Mouse (Mus musculus) midbrain, embryonic 11.5 days (tissue): ENCODE results near the gene Lrrtm3. TPM values are rescaled to one million over a fixed set of nuclear protein-coding genes. Genes with fewer than 3 reads are reported as not detected.
A peak's percentile ranks its signal among the peaks of the same experiment; 100 is the strongest.

Source experiments
- ATAC-seq: fragments of 200-750 bp; cut with Nextera tagmentation; 2 replicates; pipeline ENCODE4 v1.8.0; 2017; ENCODE audit warnings: moderate TSS enrichment, moderate library complexity; ENCODE audit not compliant: low FRiP score
- DNase-seq: peaks from one replicate; pipeline ENCODE4 v3.0.0; 2015; ENCODE audit warnings: low spot score; ENCODE audit errors: missing footprints
- H3K27ac ChIP-seq: fragments of 300-500 bp; sonication (generic); 2 replicates; pipeline ENCODE4 v1.5.1; 2014; ENCODE audit warnings: low read depth, low read length
- H3K27me3 ChIP-seq: fragments of 300-500 bp; sonication (generic); 2 replicates; pipeline ENCODE4 v1.6.1; 2014; ENCODE audit warnings: mild to moderate bottlenecking, low read length, moderate library complexity, mixed read lengths; ENCODE audit not compliant: control insufficient read depth, insufficient read depth
- H3K36me3 ChIP-seq: fragments of 300-500 bp; sonication (generic); 2 replicates; pipeline ENCODE4 v1.6.1; 2014; ENCODE audit warnings: mild to moderate bottlenecking, low read length, moderate library complexity, mixed read lengths; ENCODE audit not compliant: control insufficient read depth, insufficient read depth
- H3K4me1 ChIP-seq: fragments of 300-500 bp; sonication (generic); 2 replicates; pipeline ENCODE4 v1.6.1; 2014; ENCODE audit warnings: low read length; ENCODE audit not compliant: control insufficient read depth, insufficient read depth
- H3K4me2 ChIP-seq: fragments of 300-500 bp; sonication (generic); 2 replicates; pipeline ENCODE4 v1.6.1; 2014; ENCODE audit warnings: mild to moderate bottlenecking, moderate library complexity
- H3K4me3 ChIP-seq: fragments of 300-500 bp; sonication (generic); 2 replicates; pipeline ENCODE4 v1.5.1; 2014; ENCODE audit warnings: low read depth, low read length
- H3K9ac ChIP-seq: fragments of 300-500 bp; sonication (generic); 2 replicates; pipeline ENCODE4 v1.6.1; 2014; ENCODE audit warnings: low read length
- H3K9me3 ChIP-seq: fragments of 300-500 bp; sonication (generic); 2 replicates; pipeline ENCODE4 v1.6.1; 2016; ENCODE audit warnings: low read length; ENCODE audit not compliant: control insufficient read depth
- WGBS: fragments of 180-500 bp; shearing (Covaris S2); extraction: QIAGEN DNeasy Blood & Tissue Kit; methylation state at CpG from one replicate; pipeline ENCODE4 v1.1.7; 2014; 5-methylcytosine and 5-hydroxymethylcytosine counted together
- polyA plus RNA-seq: library from polyadenylated mRNA; unstranded; fragments of >200 nt; fragmentation: Nextera tagmentation; extraction: Ambion mirVana; gene quantifications from 2 replicates; pipeline ENCODE4 v1.2.1, GENCODE M21; 2014

Gene Lrrtm3
- polyA plus RNA-seq, 1 experiment from 2014 or later, result 2.6 TPM

DNA sequence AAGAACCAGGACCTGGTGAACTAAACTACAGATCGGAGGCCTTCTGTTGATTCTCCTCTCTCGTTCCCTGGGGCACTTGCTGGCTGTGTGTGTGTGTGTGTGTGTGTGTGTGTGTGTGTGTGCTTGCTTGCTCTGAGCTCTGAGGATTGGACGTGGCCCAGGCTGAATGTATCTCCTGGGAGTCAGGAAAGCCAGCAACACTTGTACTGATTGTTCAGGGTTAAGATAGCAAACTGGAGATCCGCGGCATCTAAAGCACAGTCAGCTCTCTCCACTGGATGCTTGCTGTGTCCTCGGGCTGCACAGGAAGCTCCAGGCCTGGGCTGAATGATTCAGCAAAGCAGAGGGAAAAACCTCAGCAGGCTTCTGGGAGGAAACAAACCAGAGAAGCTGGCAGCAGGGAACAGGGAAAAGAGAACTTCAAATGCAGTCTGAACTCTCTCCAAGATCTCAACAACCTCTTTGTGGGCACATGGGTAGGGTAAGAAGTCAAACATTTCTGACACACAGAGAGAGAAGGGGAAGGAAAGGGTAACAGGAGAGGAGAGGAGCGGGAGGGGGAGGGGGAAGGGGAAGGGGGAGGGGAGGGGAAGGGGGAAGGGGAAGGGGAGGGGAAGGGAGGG, 135.7 kb downstream of the Lrrtm3 start:
- Histone ChIP-seq H3K4me3 (no peak overlapping the region), H3K27ac (no peak overlapping the region), H3K27me3 (no peaks in the 10 kb centered on the region), H3K36me3 (no peaks in the 10 kb centered on the region), H3K4me1 (no peaks in the 10 kb centered on the region), H3K4me2 (no peak overlapping the region), H3K9ac (no peak overlapping the region), H3K9me3 (no peaks in the 10 kb centered on the region)
- ATAC-seq (peak; percentile 42; the same call in 1 of the 2 replicates), DNase-seq (peak; percentile 83)
- 27% methylated on average over 6 of the region's 7 CpGs for WGBS

DNA sequence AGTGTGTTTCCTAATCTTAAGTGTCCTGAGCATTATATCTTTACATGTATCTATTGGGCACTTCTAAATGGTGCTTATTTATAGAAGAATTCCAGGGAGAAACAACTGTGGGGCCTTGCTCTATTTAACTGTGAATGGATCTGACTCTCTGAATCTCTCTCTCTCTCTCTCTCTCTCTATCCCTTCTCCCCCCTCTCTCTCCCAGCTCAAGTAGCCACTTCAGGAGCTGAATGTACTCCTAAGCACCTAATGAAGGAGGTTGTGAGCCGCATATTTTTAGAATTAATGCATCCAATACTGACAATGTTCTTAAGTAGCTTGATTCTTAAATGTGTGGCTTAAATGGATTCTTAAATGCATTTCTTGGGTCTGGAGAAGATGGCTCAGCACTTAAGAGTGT, 138.6 kb downstream of the Lrrtm3 start:
- no peaks in the 10 kb centered on the region for H3K9me3 ChIP-seq
- no peaks in the 10 kb centered on the region for H3K4me1 ChIP-seq
- DNase-seq (no peak), ATAC-seq (no peak)
- no peak overlapping the region for H3K27ac ChIP-seq
- H3K4me3 ChIP-seq, result no peak overlapping the region
- no peaks in the 10 kb centered on the region for H3K27me3 ChIP-seq
- no peaks in the 10 kb centered on the region for H3K36me3 ChIP-seq
- H3K9ac ChIP-seq, result no peak overlapping the region
- no peak overlapping the region for H3K4me2 ChIP-seq
- 96% methylated on average over 1 of the region's 1 CpGs for WGBS

DNA sequence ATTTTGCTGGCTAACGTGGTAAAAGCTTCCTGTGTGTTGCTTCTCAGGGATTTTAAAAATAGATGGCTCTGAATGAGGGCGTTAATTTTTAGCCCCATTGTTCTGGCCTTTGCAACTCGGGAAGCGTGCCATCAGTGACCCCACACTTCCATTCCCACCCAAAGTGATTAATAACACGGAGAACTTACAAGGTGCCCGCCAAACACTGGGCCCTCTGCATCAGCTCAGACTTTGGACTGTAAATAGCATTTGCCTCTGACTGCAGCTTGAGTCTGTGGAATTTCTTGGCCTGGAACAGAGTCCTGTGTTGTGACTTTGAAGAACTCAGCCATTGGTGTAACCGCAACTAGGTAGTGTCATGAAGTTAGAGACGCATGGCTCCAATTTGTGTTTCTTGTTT, 139.2 kb downstream of the Lrrtm3 start:
- ATAC-seq (no peak), DNase-seq (no peak)
- H3K4me2 ChIP-seq, result no peak overlapping the region
- 78% methylated on average over 8 of the region's 8 CpGs for WGBS
- no peak overlapping the region for H3K9ac ChIP-seq
- no peaks in the 10 kb centered on the region for H3K9me3 ChIP-seq
- no peak overlapping the region for H3K4me3 ChIP-seq
- H3K4me1 ChIP-seq, result no peaks in the 10 kb centered on the region
- no peaks in the 10 kb centered on the region for H3K27me3 ChIP-seq
- H3K36me3 ChIP-seq, result no peaks in the 10 kb centered on the region
- H3K27ac ChIP-seq, result no peak overlapping the region

DNA sequence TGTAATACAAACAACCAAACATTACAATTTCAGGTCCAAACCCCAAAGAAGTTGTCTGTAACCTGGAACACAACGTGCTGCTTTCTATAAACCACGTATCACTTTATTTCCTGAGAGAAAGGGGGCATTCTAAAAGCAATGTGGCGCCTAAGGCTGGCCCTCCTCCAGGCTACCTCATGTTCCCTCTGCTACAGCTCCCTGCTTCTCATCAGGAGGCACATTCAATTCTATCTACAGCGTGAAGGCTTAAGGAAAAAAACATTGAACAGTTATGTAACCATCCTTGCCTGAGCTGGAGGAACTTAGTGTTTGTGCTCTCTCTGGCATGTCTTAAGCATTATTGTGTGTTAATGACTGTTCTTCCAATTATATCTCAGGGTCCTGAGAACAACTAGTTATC, 142.8 kb downstream of the Lrrtm3 start:
- WGBS, result 71% methylated on average over 4 of the region's 4 CpGs
- ATAC-seq, result no peak

DNA sequence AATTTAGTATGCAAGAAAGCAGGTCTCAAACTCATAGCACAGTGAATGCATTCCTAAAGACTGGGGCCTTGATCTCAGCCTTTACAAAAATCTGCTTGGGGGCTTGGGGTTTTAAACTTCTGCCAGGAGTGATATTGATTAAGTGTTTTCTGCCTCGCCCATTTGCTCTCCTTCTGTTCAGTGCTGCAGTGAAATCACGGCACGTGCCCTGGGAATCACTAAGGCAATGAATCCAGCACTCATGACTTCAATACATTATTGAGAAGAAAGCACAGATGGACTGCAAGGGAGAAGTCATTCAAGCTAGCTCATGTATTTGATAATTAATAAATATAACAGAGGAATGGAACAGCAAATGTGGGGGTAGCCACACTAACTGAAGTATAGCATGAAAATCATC, 144.5 kb downstream of the Lrrtm3 start:
- Histone ChIP-seq H3K4me1 (no peaks in the 10 kb centered on the region), H3K9ac (no peak overlapping the region), H3K9me3 (no peaks in the 10 kb centered on the region), H3K27me3 (no peaks in the 10 kb centered on the region), H3K27ac (no peak overlapping the region), H3K36me3 (no peaks in the 10 kb centered on the region), H3K4me3 (no peak overlapping the region), H3K4me2 (no peak overlapping the region)
- no peak for DNase-seq
- WGBS, result 74% methylated on average over 3 of the region's 3 CpGs
- no peak for ATAC-seq

More for the DNA sequence above, 142.8 kb downstream of the Lrrtm3 start:
- Histone ChIP-seq H3K36me3 (no peaks in the 10 kb centered on the region), H3K4me3 (no peak overlapping the region), H3K4me2 (no peak overlapping the region), H3K27me3 (no peaks in the 10 kb centered on the region), H3K9me3 (no peaks in the 10 kb centered on the region), H3K27ac (no peak overlapping the region), H3K4me1 (no peaks in the 10 kb centered on the region), H3K9ac (no peak overlapping the region)
- DNase-seq, result no peak

DNA sequence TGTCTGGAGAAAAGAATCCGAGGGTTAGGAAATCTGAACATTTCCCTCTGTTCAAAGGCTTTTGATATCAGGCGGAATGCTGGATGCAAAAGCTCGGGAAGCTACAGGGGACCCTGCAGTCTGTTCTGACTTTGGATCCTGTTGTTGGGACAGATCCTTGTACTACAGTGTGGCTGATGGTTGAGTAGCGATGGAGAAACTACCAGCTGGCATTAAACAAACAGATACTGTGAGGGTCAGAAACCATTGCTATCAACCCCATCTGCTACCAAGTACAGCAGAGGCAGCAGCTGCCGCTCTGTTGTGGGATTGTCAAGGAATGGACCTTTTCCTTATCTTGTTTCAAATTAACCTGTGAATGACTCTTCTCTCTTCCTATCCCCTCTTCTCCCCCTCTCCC, 156.1 kb downstream of the Lrrtm3 start:
- Histone ChIP-seq H3K9me3 (no peaks in the 10 kb centered on the region), H3K36me3 (no peaks in the 10 kb centered on the region), H3K4me1 (no peaks in the 10 kb centered on the region), H3K4me3 (no peak overlapping the region), H3K9ac (no peak overlapping the region), H3K27ac (no peak overlapping the region), H3K4me2 (no peak overlapping the region), H3K27me3 (no peaks in the 10 kb centered on the region)
- 83% methylated on average over 5 of the region's 5 CpGs for WGBS
- ATAC-seq (no peak), DNase-seq (no peak)

DNA sequence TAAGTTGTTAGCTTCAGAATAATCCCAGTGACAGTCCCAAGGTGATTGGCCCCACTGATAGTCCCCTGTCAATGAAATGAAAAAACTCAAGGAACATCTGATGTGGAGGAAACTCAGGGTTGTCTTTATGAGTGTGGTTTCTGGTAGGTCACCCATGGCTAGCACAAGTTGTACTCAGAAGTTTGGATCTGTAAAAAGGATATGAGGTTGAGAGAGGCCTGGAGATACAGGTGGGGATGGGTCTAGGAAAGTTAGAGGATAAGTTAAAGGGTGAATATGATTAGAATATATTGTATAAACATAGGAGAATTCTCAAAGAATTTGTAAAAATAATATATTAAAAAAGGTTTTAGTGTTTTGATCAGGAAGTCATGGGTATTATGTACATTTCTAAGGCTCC, 162.7 kb downstream of the Lrrtm3 start, which contains the start of gene Gm10118:
Gm10118 (minus strand) TSS at position 101 of the 400 bp plus-strand sequence.
- ATAC-seq (no peak), DNase-seq (no peak)
- Histone ChIP-seq H3K9me3 (no peaks in the 10 kb centered on the region), H3K27ac (no peak within 1 kb of the TSS), H3K4me3 (no peak within 1 kb of the TSS), H3K9ac (no peak within 1 kb of the TSS), H3K4me1 (no peaks in the 10 kb centered on the region), H3K27me3 (no peaks in the 10 kb centered on the region), H3K36me3 (no peaks in the 10 kb centered on the region), H3K4me2 (no peak within 1 kb of the TSS)

DNA sequence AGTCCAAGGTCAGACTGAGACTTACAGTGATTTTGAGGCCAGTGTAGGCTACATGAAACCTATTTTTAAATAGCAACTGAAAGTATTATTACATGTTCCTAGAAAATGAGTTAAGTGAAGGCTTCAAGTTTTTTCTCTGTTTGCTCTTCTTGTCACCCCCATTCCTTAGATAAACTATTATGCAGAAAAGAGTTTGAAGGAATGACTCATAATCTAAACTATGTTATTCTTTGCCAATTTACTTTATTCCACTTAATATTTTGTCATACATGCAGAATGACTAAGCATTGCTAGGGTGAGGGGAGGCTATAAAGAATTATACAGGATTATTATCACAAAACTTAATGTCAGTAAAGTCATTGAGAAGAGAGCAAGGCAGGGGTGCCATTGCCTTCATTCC, 181.2 kb downstream of the Lrrtm3 start:
- Histone ChIP-seq H3K4me1 (no peaks in the 10 kb centered on the region), H3K36me3 (no peaks in the 10 kb centered on the region), H3K9ac (no peak overlapping the region), H3K4me3 (no peak overlapping the region), H3K27ac (no peak overlapping the region), H3K9me3 (no peaks in the 10 kb centered on the region), H3K4me2 (no peak overlapping the region), H3K27me3 (no peaks in the 10 kb centered on the region)
- ATAC-seq, result no peak
- no peak for DNase-seq

DNA sequence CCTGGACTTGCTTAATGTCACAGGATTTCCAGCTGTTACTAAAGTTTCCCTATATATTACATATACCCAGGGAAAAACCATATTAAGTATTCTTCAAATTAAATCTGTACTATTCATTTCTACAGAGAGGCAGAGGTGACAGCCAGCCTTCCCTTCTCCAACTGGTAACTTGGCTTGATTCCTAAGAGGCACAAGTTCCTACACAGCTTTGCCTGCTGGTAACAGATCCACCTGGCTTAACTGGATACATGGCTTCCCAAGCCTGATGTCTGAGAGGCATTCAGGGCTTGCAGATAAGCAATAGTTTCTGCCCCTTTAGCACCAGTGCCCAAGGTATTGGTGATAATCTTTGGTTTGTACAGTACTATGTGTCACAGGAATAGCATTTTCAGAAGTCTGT, 190.2 kb downstream of the Lrrtm3 start:
- H3K4me2 ChIP-seq, result no peak overlapping the region
- H3K4me3 ChIP-seq, result no peak overlapping the region
- H3K27me3 ChIP-seq, result no peaks in the 10 kb centered on the region
- no peak for ATAC-seq
- no peak overlapping the region for H3K27ac ChIP-seq
- no peak for DNase-seq
- H3K4me1 ChIP-seq, result no peaks in the 10 kb centered on the region
- no peaks in the 10 kb centered on the region for H3K9me3 ChIP-seq
- H3K9ac ChIP-seq, result no peak overlapping the region
- no peaks in the 10 kb centered on the region for H3K36me3 ChIP-seq

DNA sequence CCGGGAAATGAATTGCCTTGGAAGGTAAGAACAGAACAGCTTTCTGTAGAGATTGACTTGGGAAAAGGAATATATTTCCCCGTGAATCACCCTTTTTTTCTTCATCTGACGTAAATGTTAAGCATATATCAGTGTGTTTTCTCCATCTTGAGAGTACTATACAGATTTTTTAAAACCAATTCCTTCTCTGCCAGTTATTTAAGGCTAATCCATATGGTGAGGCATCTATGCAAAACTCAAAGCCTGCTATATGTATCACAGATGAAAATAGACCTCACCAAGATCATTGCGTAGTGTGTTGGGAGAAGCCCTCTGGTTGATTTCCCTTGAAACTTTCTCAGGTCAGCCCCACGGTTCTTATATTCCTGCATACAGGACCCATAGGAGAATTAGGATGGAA, 195.5 kb downstream of the Lrrtm3 start:
- H3K4me2 ChIP-seq, result no peak overlapping the region
- H3K9me3 ChIP-seq, result no peaks in the 10 kb centered on the region
- no peaks in the 10 kb centered on the region for H3K27me3 ChIP-seq
- H3K27ac ChIP-seq, result no peak overlapping the region
- H3K9ac ChIP-seq, result no peak overlapping the region
- DNase-seq (no peak), ATAC-seq (no peak)
- WGBS, result 92% methylated on average over 5 of the region's 5 CpGs
- no peaks in the 10 kb centered on the region for H3K4me1 ChIP-seq
- H3K4me3 ChIP-seq, result no peak overlapping the region
- H3K36me3 ChIP-seq, result no peaks in the 10 kb centered on the region
